Mouse (Mus musculus) liver, adult 2 months (tissue): Measurements from ENCODE around the gene Dock4. TPM values are rescaled to one million over a fixed set of nuclear protein-coding genes. Genes with fewer than 3 reads are reported as not detected.

ENCODE experiments used
- DNase-seq: peaks from one replicate; pipeline ENCODE4 v3.0.0-alpha.2; 2011; ENCODE audit warnings: low read depth, low spot score; ENCODE audit errors: extremely low read depth
- H3K27ac ChIP-seq: fragments of 200-500 bp; replicated peaks from 2 replicates; pipeline ENCODE4 v1.5.1; 2012; ENCODE audit warnings: low read depth, mild to moderate bottlenecking, control low read depth, inconsistent platforms, low read length; ENCODE audit not compliant: insufficient read depth
- H3K27me3 ChIP-seq: fragments of 200-500 bp; 2 replicates; pipeline ENCODE4 v1.6.1; 2012; ENCODE audit warnings: mild to moderate bottlenecking, moderate library complexity, low read length, inconsistent platforms; ENCODE audit not compliant: control insufficient read depth, insufficient read depth
- H3K36me3 ChIP-seq: fragments of 200-500 bp; 2 replicates; pipeline ENCODE4 v1.6.1; 2012; ENCODE audit warnings: low read length, inconsistent platforms; ENCODE audit not compliant: control insufficient read depth, insufficient read depth
- H3K4me1 ChIP-seq: fragments of 200-500 bp; 2 replicates; pipeline ENCODE4 v1.6.1; 2011; ENCODE audit warnings: low read length; ENCODE audit not compliant: control insufficient read depth, insufficient read depth
- H3K4me3 ChIP-seq: fragments of 200-500 bp; 2 replicates; pipeline ENCODE4 v1.5.1; 2011; ENCODE audit warnings: low read depth, mild to moderate bottlenecking, control low read depth, low read length, moderate library complexity; ENCODE audit not compliant: insufficient read depth
- H3K79me2 ChIP-seq: fragments of 200-500 bp; 2 replicates; pipeline ENCODE4 v1.6.1; 2012; ENCODE audit warnings: inconsistent platforms, mild to moderate bottlenecking, low read length, moderate library complexity; ENCODE audit not compliant: control insufficient read depth, insufficient read depth
- H3K9ac ChIP-seq: fragments of 200-500 bp; 2 replicates; pipeline ENCODE4 v1.6.1; 2012; ENCODE audit warnings: low read depth, mild to moderate bottlenecking, control low read depth, inconsistent platforms, low read length
- CTCF ChIP-seq: fragments of 200-500 bp; IDR thresholded peaks from 2 replicates; pipeline ENCODE4 v1.5.1; 2011; ENCODE audit warnings: low read depth, low read length, control low read depth
- POLR2A ChIP-seq: fragments of 200-500 bp; IDR thresholded peaks from 2 replicates; pipeline ENCODE4 v1.6.1; 2011; ENCODE audit warnings: low read length, control low read depth; ENCODE audit not compliant: insufficient read depth; ENCODE audit errors: extremely low read depth
- WGBS: fragments of 180-500 bp; shearing (Covaris S2); methylation state at CpG from one replicate; pipeline ENCODE4 v1.1.7; 2018; 5-methylcytosine and 5-hydroxymethylcytosine counted together
- polyA plus RNA-seq: library from polyadenylated mRNA; depleted of rRNA; stranded (reverse); fragments of >200 nt; gene quantifications from 2 replicates; pipeline ENCODE4 v1.2.3, GENCODE M21; 2012
- total RNA-seq: library from RNA; depleted of rRNA; stranded (reverse); fragments of >200 nt; gene quantifications from 2 replicates; pipeline ENCODE4 v1.2.3, GENCODE M21; 2014

Dock4 gene
- total and polyA plus RNA-seq, 2 experiments: 5.9 to 26.8 TPM

- Histone ChIP-seq H3K36me3 (peaks cover 8% of the 10 kb centered on the region; the same call in 1 of the 2 replicates), H3K27ac (no peak overlapping the region), H3K9ac (no peak overlapping the region), H3K4me3 (no peak overlapping the region), H3K79me2 (no peaks in the 10 kb centered on the region), H3K27me3 (no peaks in the 10 kb centered on the region), H3K4me1 (no peaks in the 10 kb centered on the region; the same call in 1 of the 2 replicates)
- no peak for DNase-seq
- TF ChIP-seq CTCF (no peak), POLR2A (no peak)
- WGBS: 86% methylated on average over 4 of the region's 4 CpGs
These were observed 394.1 kb downstream of the Dock4 start for GRCm38 (mm10) chr12:40839817-40840216.

- WGBS: 92% methylated on average over 10 of the region's 10 CpGs
- H3K27me3 ChIP-seq: no peaks in the 10 kb centered on the region
- no peak for TF ChIP-seq CTCF
- no peak for TF ChIP-seq POLR2A
- DNase-seq: no peak
- no peaks in the 10 kb centered on the region for H3K79me2 ChIP-seq
- H3K4me3 ChIP-seq: no peak overlapping the region
- no peak overlapping the region for H3K27ac ChIP-seq
- peaks cover 12% of the 10 kb centered on the region for H3K36me3 ChIP-seq
- H3K4me1 ChIP-seq: no peaks in the 10 kb centered on the region; the same call in 1 of the 2 replicates
- H3K9ac ChIP-seq: no peak overlapping the region
These were observed 396.7 kb downstream of the Dock4 start for GRCm38 (mm10) chr12:40842251-40842988.

GRCm38 (mm10) chr12:40842991-40843390, 397.2 kb downstream of the Dock4 start:
- no peak overlapping the region for H3K9ac ChIP-seq

GRCm38 (mm10) chr12:40843474-40844080, 397.8 kb downstream of the Dock4 start:
- no peak overlapping the region for H3K27ac ChIP-seq

More at GRCm38 (mm10) chr12:40842991-40843390, 397.2 kb downstream of the Dock4 start:
- Histone ChIP-seq H3K27me3 (no peaks in the 10 kb centered on the region), H3K79me2 (no peaks in the 10 kb centered on the region), H3K36me3 (peaks cover 12% of the 10 kb centered on the region), H3K27ac (no peak overlapping the region), H3K4me1 (no peaks in the 10 kb centered on the region), H3K4me3 (no peak overlapping the region)
- WGBS: 90% methylated on average over 5 of the region's 5 CpGs
- DNase-seq: no peak
- no peak for TF ChIP-seq POLR2A
- TF ChIP-seq CTCF: no peak

GRCm38 (mm10) chr12:40844324-40844723, 398.6 kb downstream of the Dock4 start:
- Histone ChIP-seq H3K4me3 (no peak overlapping the region), H3K27ac (no peak overlapping the region), H3K27me3 (no peaks in the 10 kb centered on the region), H3K4me1 (no peaks in the 10 kb centered on the region), H3K79me2 (no peaks in the 10 kb centered on the region), H3K9ac (no peak overlapping the region), H3K36me3 (peaks cover 9% of the 10 kb centered on the region)
- 95% methylated on average over 22 of the region's 22 CpGs for WGBS
- TF ChIP-seq POLR2A: no peak
- TF ChIP-seq CTCF: no peak
- no peak for DNase-seq

More at GRCm38 (mm10) chr12:40843474-40844080, 397.8 kb downstream of the Dock4 start:
- no peak overlapping the region for H3K4me3 ChIP-seq
- H3K9ac ChIP-seq: no peak overlapping the region
- peaks cover 11% of the 10 kb centered on the region for H3K36me3 ChIP-seq
- no peaks in the 10 kb centered on the region for H3K4me1 ChIP-seq
- DNase-seq: no peak
- TF ChIP-seq CTCF: no peak
- no peak for TF ChIP-seq POLR2A
- WGBS: 87% methylated on average over 3 of the region's 3 CpGs
- no peaks in the 10 kb centered on the region for H3K79me2 ChIP-seq
- no peaks in the 10 kb centered on the region for H3K27me3 ChIP-seq
